Mouse (Mus musculus) liver, embryonic 11.5 days (tissue): ENCODE data around the gene Per3. TPM values are rescaled to one million over a fixed set of nuclear protein-coding genes. Genes with fewer than 3 reads are reported as not detected.

Source experiments
- ATAC-seq: fragments of 200-750 bp; cut with Nextera tagmentation; replicated peaks from 2 replicates; pipeline ENCODE4 v1.8.0; 2017; ENCODE audit warnings: moderate number of reproducible peaks, mild to moderate bottlenecking, moderate TSS enrichment, moderate library complexity; ENCODE audit not compliant: low FRiP score
- DNase-seq: peaks from one replicate; pipeline ENCODE4 v3.0.0-alpha.2; 2017; ENCODE audit warnings: low spot score
- H3K27ac ChIP-seq: fragments of 300-500 bp; sonication (generic); 2 replicates; pipeline ENCODE4 v1.5.1; 2014; ENCODE audit warnings: mild to moderate bottlenecking, low read depth, low read length, control low read depth
- H3K27me3 ChIP-seq: fragments of 300-500 bp; sonication (generic); replicated peaks from 2 replicates; pipeline ENCODE4 v1.6.1; 2014; ENCODE audit warnings: low read length, mixed read lengths; ENCODE audit not compliant: control insufficient read depth, insufficient read depth
- H3K36me3 ChIP-seq: fragments of 300-500 bp; sonication (generic); 2 replicates; pipeline ENCODE4 v1.6.1; 2014; ENCODE audit warnings: mild to moderate bottlenecking, low read length, moderate library complexity, mixed read lengths; ENCODE audit not compliant: control insufficient read depth, insufficient read depth
- H3K4me1 ChIP-seq: fragments of 300-500 bp; sonication (generic); replicated peaks from 2 replicates; pipeline ENCODE4 v1.6.1; 2014; ENCODE audit warnings: low read length, mixed read lengths; ENCODE audit not compliant: control insufficient read depth, insufficient read depth
- H3K4me2 ChIP-seq: fragments of 300-500 bp; sonication (generic); 2 replicates; pipeline ENCODE4 v1.6.1; 2014; ENCODE audit warnings: mild to moderate bottlenecking, control low read depth, moderate library complexity
- H3K4me3 ChIP-seq: fragments of 300-500 bp; sonication (generic); 2 replicates; pipeline ENCODE4 v1.5.1; 2014; ENCODE audit warnings: low read depth, low read length, control low read depth
- H3K9ac ChIP-seq: fragments of 300-500 bp; sonication (generic); 2 replicates; pipeline ENCODE4 v1.6.1; 2014; ENCODE audit warnings: low read depth, low read length, control low read depth
- H3K9me3 ChIP-seq: fragments of 300-500 bp; sonication (generic); 2 replicates; pipeline ENCODE4 v1.6.1; 2016; ENCODE audit warnings: low read length, inconsistent platforms, mixed read lengths; ENCODE audit not compliant: control insufficient read depth
- WGBS: fragments of 180-500 bp; shearing (Covaris S2); extraction: QIAGEN DNeasy Blood & Tissue Kit; methylation state at CpG from one replicate; pipeline ENCODE4 v1.1.7; 2014; 5-methylcytosine and 5-hydroxymethylcytosine counted together
- polyA plus RNA-seq: library from polyadenylated mRNA; unstranded; fragments of >200 nt; fragmentation: Nextera tagmentation; extraction: Ambion mirVana; gene quantifications from 2 replicates; pipeline ENCODE4 v1.2.1, GENCODE M21; 2014

Per3 gene
- polyA plus RNA-seq, 1 experiment from 2014 or later = 7.7 TPM

DNA sequence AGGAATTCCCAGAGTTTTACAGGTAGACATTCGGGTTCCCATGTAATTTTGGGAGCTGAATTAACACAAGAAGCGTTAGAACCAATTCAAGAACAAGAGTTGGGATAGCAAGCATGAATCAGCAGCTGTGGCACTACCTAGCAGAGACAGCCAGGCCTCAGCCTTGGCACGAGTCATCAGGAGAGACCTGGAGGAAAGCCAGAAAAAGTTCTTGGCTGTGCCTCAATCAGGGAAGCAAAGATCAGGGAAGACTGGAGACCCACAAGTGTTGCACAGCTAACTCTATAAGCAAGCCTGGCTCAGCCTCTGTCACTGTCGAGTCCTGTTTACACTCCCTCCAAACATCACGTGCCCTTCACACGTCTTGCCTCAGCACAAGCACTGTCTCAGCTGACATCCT lies 82.2 kb downstream of the Per3 start:
- Histone ChIP-seq H3K4me3 (no peak overlapping the region), H3K9me3 (no peaks in the 10 kb centered on the region), H3K36me3 (no peaks in the 10 kb centered on the region), H3K27me3 (no peaks in the 10 kb centered on the region), H3K4me1 (no peaks in the 10 kb centered on the region), H3K9ac (no peak overlapping the region), H3K27ac (no peak overlapping the region), H3K4me2 (no peak overlapping the region)
- DNase-seq (no peak), ATAC-seq (no peak)
- WGBS = 57% methylated on average over 6 of the region's 6 CpGs

DNA sequence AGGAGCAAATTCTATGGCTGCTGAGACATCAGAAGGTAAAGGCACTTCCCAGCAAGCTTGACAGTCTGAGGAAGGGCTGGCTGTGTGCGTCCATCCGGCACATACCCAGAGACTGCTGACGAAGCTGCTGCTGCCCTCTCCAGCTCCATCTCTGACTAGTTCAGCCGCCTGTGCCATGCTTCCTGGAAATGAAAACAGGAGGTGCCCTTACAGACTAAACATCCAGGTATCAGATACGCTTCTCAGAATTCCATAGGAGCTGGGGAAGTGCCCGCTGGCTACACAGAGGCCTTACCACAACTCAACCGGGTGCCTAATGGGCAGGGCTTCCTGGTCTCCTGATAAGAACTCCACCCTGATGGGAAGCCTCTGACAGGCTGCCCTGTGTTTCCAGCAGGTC lies 85.9 kb downstream of the Per3 start:
- DNase-seq = no peak
- H3K27me3 ChIP-seq = no peaks in the 10 kb centered on the region
- H3K4me1 ChIP-seq = no peaks in the 10 kb centered on the region
- no peaks in the 10 kb centered on the region for H3K36me3 ChIP-seq
- 68% methylated on average over 7 of the region's 7 CpGs for WGBS
- no peak overlapping the region for H3K4me3 ChIP-seq
- H3K9ac ChIP-seq = no peak overlapping the region
- no peak for ATAC-seq
- H3K9me3 ChIP-seq = no peaks in the 10 kb centered on the region
- H3K4me2 ChIP-seq = no peak overlapping the region
- H3K27ac ChIP-seq = no peak overlapping the region

DNA sequence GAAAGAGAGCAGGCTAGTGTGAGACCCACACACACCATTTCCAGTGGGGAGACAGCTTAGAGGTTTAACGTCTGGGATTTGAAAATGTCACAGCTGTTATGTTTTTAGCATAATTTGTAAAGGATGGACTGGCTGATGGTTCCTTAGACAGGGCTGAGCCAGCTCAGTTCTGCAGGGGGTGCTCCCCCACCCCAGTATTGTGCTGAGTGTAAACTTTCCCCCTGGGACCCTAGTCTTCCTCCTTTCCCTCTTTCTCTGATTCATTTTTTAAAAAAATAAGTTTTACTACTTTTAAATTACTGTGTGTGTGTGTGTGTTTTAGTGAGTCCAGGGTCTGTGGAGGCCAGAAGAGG lies 87.4 kb downstream of the Per3 start:
- no peak overlapping the region for H3K9ac ChIP-seq
- H3K27me3 ChIP-seq = no peaks in the 10 kb centered on the region
- H3K4me3 ChIP-seq = no peak overlapping the region
- H3K9me3 ChIP-seq = no peaks in the 10 kb centered on the region
- H3K27ac ChIP-seq = no peak overlapping the region
- no peak overlapping the region for H3K4me2 ChIP-seq
- no peaks in the 10 kb centered on the region for H3K4me1 ChIP-seq
- WGBS = 64% methylated on average over 1 of the region's 1 CpGs
- ATAC-seq = no peak
- DNase-seq = no peak
- H3K36me3 ChIP-seq = no peaks in the 10 kb centered on the region

DNA sequence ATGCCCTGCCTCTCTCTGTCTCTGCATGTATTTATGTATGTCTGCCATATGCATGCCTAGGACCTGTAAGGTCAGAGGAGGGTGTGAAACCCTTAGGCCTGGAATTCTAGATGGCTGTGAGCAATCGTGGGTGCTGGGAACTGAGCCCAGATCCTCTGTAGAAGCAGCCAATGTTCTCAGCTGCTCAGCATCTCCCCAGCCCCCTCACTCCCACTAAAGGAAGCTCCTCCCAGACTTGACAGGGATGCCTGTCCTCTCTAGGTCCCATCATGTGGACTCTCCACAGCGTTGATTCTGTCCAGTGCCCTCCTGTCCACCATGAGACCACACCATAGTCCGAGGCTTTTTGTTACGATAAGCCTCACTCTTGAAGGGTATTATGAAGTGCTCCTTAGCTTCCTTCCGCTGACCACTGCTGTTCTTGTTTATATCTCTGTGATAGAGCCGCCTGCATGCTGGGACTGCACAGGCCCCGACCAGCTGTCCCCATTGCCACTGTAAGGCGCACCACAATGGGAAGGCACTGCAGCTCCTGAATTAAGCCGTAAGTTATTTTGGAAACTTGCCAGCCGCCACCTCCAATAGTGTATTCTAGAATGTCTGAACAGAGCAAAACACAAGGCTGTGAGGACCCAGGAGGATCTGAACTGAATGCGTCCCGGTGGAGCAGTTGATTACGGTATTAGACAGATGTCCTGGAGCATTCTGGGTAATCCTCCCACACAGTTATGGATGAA lies 87.9 kb downstream of the Per3 start:
- WGBS = 79% methylated on average over 13 of the region's 13 CpGs
- no peaks in the 10 kb centered on the region for H3K27me3 ChIP-seq
- no peak overlapping the region for H3K27ac ChIP-seq
- no peaks in the 10 kb centered on the region for H3K4me1 ChIP-seq
- no peak overlapping the region for H3K4me2 ChIP-seq
- H3K36me3 ChIP-seq = no peaks in the 10 kb centered on the region
- ATAC-seq (no peak), DNase-seq (no peak)
- no peak overlapping the region for H3K9ac ChIP-seq
- no peaks in the 10 kb centered on the region for H3K9me3 ChIP-seq
- H3K4me3 ChIP-seq = no peak overlapping the region

Other genes with a start within 250 kb of the Per3 start
- 26.2 and 27.7 TPM in 2 replicates for gene Errfi1, start 190.7 kb downstream of the Per3 start, polyA plus RNA-seq
- 526 and 535 TPM in 2 replicates for gene Park7, start 130.2 kb downstream of the Per3 start, polyA plus RNA-seq
- gene Tnfrsf9, start 130.1 kb downstream of the Per3 start, polyA plus RNA-seq = 0.21 and 0.26 TPM in 2 replicates
- gene Uts2, start 47.6 kb downstream of the Per3 start, polyA plus RNA-seq = not detected in 2 replicates
- gene Vamp3, start 13.3 kb upstream of the Per3 start, polyA plus RNA-seq = 71.0 and 74.6 TPM in 2 replicates
- not detected in 2 replicates for gene Gm13090, start 44.9 kb upstream of the Per3 start, polyA plus RNA-seq